Mouse (Mus musculus): ENCODE data around the gene Trak1.

Gene Trak1

GRCm38 (mm10) chr9:121505346-121505745 is 208.0 kb downstream of the Trak1 start:
- no peak for DNase-seq

GRCm38 (mm10) chr9:121506478-121507180 is 209.3 kb downstream of the Trak1 start:
- no peak for DNase-seq

GRCm38 (mm10) chr9:121511911-121512310 is 214.6 kb downstream of the Trak1 start:
- DNase-seq, result no peak

GRCm38 (mm10) chr9:121514462-121514861 is 217.2 kb downstream of the Trak1 start:
- DNase-seq, result no peak

- DNase-seq, result no peak
Measured at GRCm38 (mm10) chr9:121520047-121520446, 222.7 kb downstream of the Trak1 start.
